Mouse (Mus musculus) hindbrain, embryonic 14.5 days (tissue): ENCODE data around the gene Morf4l2. TPM values are rescaled to one million over a fixed set of nuclear protein-coding genes. Genes with fewer than 3 reads are reported as not detected.
"Not testable (repeated sequence)": the region's sequence is repeated elsewhere in the genome, so short reads cannot be mapped to it uniquely, and the experiment has no call there.

ENCODE experiments used
- ATAC-seq: fragments of 200-750 bp; cut with Nextera tagmentation; 2 replicates; pipeline ENCODE4 v1.8.0; 2017; ENCODE audit warnings: moderate number of reproducible peaks, mild to moderate bottlenecking, moderate TSS enrichment, moderate library complexity; ENCODE audit not compliant: low FRiP score
- DNase-seq: peaks from one replicate; pipeline ENCODE4 v3.0.0-alpha.2; 2015; ENCODE audit warnings: low spot score
- H3K27ac ChIP-seq: fragments of 300-500 bp; sonication (generic); 2 replicates; pipeline ENCODE4 v1.5.1; 2014; ENCODE audit warnings: mild to moderate bottlenecking, moderate library complexity
- H3K27me3 ChIP-seq: fragments of 300-500 bp; sonication (generic); 2 replicates; pipeline ENCODE4 v1.6.1; 2014; ENCODE audit warnings: mild to moderate bottlenecking, low read length, mixed read lengths; ENCODE audit not compliant: control insufficient read depth, insufficient read depth
- H3K36me3 ChIP-seq: fragments of 300-500 bp; sonication (generic); replicated peaks from 2 replicates; pipeline ENCODE4 v1.6.1; 2014; ENCODE audit not compliant: control insufficient read depth, insufficient read depth
- H3K4me1 ChIP-seq: fragments of 300-500 bp; sonication (generic); replicated peaks from 2 replicates; pipeline ENCODE4 v1.6.1; 2014; ENCODE audit warnings: antibody characterized with exemption, low read length, mixed read lengths; ENCODE audit not compliant: control insufficient read depth, insufficient read depth
- H3K4me2 ChIP-seq: fragments of 300-500 bp; sonication (generic); replicated peaks from 2 replicates; pipeline ENCODE4 v1.6.1; 2014; ENCODE audit warnings: mild to moderate bottlenecking, moderate library complexity
- H3K4me3 ChIP-seq: fragments of 300-500 bp; sonication (generic); replicated peaks from 2 replicates; pipeline ENCODE4 v1.5.1; 2014; ENCODE audit warnings: mild to moderate bottlenecking, low read length
- H3K9ac ChIP-seq: fragments of 300-500 bp; sonication (generic); 2 replicates; pipeline ENCODE4 v1.6.1; 2014
- H3K9me3 ChIP-seq: fragments of 300-500 bp; sonication (generic); 2 replicates; pipeline ENCODE4 v1.6.1; 2016; ENCODE audit warnings: low read length; ENCODE audit not compliant: control insufficient read depth
- WGBS: fragments of 180-500 bp; shearing (Covaris S2); extraction: QIAGEN DNeasy Blood & Tissue Kit; methylation state at CpG from one replicate; pipeline ENCODE4 v1.1.7; 2014; 5-methylcytosine and 5-hydroxymethylcytosine counted together
- polyA plus RNA-seq: library from polyadenylated mRNA; unstranded; fragments of >200 nt; fragmentation: Nextera tagmentation; extraction: Ambion mirVana; gene quantifications from 2 replicates; pipeline ENCODE4 v1.2.1, GENCODE M21; 2014

Gene Morf4l2
- polyA plus RNA-seq, 1 experiment from 2014 or later: 545 TPM

DNA sequence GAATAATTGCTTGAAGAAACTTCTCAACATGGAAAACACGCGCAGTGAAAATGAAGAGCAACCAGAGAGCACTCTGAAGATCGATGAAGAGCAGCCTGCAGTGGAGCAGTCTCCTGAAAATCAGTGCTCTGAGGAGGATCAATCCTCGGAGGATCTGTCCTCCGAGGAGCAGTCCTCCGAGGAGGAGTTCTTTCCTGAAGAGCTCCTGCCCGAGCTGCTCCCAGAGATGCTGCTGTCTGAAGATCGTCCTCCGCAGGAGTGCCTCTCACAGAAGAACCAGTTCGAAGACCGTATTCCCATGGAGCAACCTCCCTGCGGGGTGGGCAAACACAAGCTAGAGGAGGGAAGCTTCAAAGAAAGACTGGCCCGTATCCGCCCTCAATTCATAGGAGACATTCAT is 34.7 kb downstream of the Morf4l2 start:
- peak overlapping the region; percentile 50 for H3K4me3 ChIP-seq
- no peaks in the 10 kb centered on the region for H3K9me3 ChIP-seq
- peak overlapping the region; percentile 67 for H3K4me2 ChIP-seq
- 21% methylated on average over 14 of the region's 14 CpGs for WGBS
- peak overlapping the region; percentile 83 for H3K9ac ChIP-seq
- ATAC-seq: no peak
- peak overlapping the region; percentile 95 for H3K27ac ChIP-seq
- no peaks in the 10 kb centered on the region for H3K36me3 ChIP-seq
- DNase-seq: no peak
- peaks cover 7% of the 10 kb centered on the region; the same call in 1 of the 2 replicates for H3K4me1 ChIP-seq
- H3K27me3 ChIP-seq: no peaks in the 10 kb centered on the region

GRCm38 (mm10) chrX:136708168-136708681 is 35.3 kb downstream of the Morf4l2 start:
- H3K4me1 ChIP-seq: peaks cover 7% of the 10 kb centered on the region; the same call in 1 of the 2 replicates
- peak; percentile 68 for DNase-seq
- WGBS: 20% methylated on average over 18 of the region's 18 CpGs

DNA sequence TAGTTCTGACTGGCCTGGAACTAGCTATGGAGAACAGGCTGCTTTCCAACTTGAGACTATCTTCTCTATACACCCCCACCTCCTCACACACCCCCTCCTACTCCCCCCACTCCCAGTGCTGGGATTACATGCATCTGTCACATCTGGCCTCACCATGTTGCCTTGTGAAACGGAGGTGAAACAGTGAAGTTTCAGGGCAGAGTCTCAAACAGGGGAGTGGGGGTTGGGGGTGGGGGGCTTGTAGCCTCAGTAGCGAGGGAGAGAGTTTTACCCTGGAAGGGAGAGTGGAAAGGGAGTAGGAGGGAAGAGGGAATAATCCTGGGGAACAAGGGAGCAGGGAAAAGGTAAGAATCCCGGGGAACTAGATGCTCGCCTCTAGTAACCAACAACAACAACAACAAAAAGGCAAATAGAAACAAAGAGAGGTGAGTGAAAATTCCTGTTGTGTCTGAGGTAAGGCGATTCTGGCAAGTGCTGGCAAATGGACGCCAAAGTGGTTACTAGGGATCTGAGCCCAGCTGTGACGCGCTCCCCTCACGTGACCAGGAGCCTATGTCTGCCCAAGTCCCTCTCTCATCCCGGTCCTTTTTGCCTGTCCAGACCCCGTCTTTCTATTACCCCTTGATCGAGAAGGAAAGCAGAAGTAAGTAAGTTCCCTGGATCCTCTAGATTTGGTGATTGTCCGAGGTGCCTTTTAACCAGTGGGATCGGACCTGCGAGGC is 35.9 kb downstream of the Morf4l2 start, which contains the start of gene Tceal1:
TSS of gene Tceal1 (plus strand) at position 537 of the 722 bp plus-strand sequence.
- peak within 1 kb of the TSS; percentile 95 for H3K27ac ChIP-seq
- H3K4me3 ChIP-seq: peak within 1 kb of the TSS; percentile 50
- ATAC-seq (peak; percentile 94), DNase-seq (peak; percentile 78)
- peak within 1 kb of the TSS; percentile 67 for H3K4me2 ChIP-seq
- WGBS: 27% methylated on average over 15 of the region's 15 CpGs
- H3K9me3 ChIP-seq: no peaks in the 10 kb centered on the region
- H3K9ac ChIP-seq: peak within 1 kb of the TSS; percentile 83
- H3K27me3 ChIP-seq: no peaks in the 10 kb centered on the region
- peaks cover 7% of the 10 kb centered on the region; the same call in 1 of the 2 replicates for H3K4me1 ChIP-seq
- H3K36me3 ChIP-seq: no peaks in the 10 kb centered on the region

More at GRCm38 (mm10) chrX:136708168-136708681, 35.3 kb downstream of the Morf4l2 start:
- no peaks in the 10 kb centered on the region for H3K9me3 ChIP-seq
- peak overlapping the region; percentile 50 for H3K4me3 ChIP-seq
- no peaks in the 10 kb centered on the region for H3K27me3 ChIP-seq
- H3K9ac ChIP-seq: peak overlapping the region; percentile 83
- no peaks in the 10 kb centered on the region for H3K36me3 ChIP-seq
- peak overlapping the region; percentile 95 for H3K27ac ChIP-seq
- peak; percentile 86 for ATAC-seq
- H3K4me2 ChIP-seq: peak overlapping the region; percentile 67

DNA sequence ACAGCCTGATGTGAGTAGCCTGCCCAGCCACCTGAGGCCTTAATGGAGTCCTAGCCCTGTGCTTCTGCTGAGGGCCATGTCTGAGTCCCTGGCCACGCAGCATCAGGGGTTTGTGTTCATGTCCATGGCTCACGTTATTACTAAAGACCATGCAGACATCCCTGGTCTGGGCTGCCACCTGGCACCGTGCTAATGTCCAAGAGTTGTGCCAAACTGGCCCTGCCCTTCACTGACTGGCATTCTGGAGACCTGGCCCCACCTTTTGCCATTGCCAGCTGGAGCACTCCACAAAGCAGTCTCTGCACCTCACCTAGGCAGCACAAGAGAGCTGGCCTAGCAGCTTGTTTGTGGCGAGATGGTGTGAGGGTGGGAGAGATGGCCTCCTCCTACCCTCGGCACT is 50.3 kb downstream of the Morf4l2 start:
- 80% methylated on average over 5 of the region's 5 CpGs for WGBS
- H3K4me3 ChIP-seq: no peak overlapping the region
- no peak overlapping the region for H3K27ac ChIP-seq
- H3K9me3 ChIP-seq: no peaks in the 10 kb centered on the region
- ATAC-seq: no peak
- no peaks in the 10 kb centered on the region for H3K36me3 ChIP-seq
- no peaks in the 10 kb centered on the region for H3K4me1 ChIP-seq
- H3K27me3 ChIP-seq: no peaks in the 10 kb centered on the region
- no peak for DNase-seq
- H3K4me2 ChIP-seq: no peak overlapping the region
- H3K9ac ChIP-seq: no peak overlapping the region

GRCm38 (mm10) chrX:136692294-136692675 is 51.2 kb downstream of the Morf4l2 start:
- DNase-seq (no peak), ATAC-seq (no peak)
- Histone ChIP-seq H3K4me2 (no peak overlapping the region), H3K9ac (no peak overlapping the region), H3K4me1 (no peaks in the 10 kb centered on the region), H3K27me3 (no peaks in the 10 kb centered on the region), H3K36me3 (no peaks in the 10 kb centered on the region), H3K4me3 (no peak overlapping the region), H3K9me3 (no peaks in the 10 kb centered on the region), H3K27ac (peak overlapping the region; percentile 63)
- 55% methylated on average over 4 of the region's 4 CpGs for WGBS

GRCm38 (mm10) chrX:136691606-136692293 is 51.7 kb downstream of the Morf4l2 start:
- peak overlapping the region; percentile 77 for H3K27ac ChIP-seq
- 27% methylated on average over 3 of the region's 3 CpGs for WGBS
- not testable (repeated sequence) for H3K4me3 ChIP-seq, H3K27me3 ChIP-seq, H3K36me3 ChIP-seq, DNase-seq, H3K9me3 ChIP-seq, H3K9ac ChIP-seq, H3K4me1 ChIP-seq, H3K4me2 ChIP-seq
- peak; percentile 88 for ATAC-seq

Other genes with a start within 250 kb of the Morf4l2 start
- not detected in 2 replicates for gene Kir3dl1, start 225.7 kb downstream of the Morf4l2 start, polyA plus RNA-seq
- gene Kir3dl2, start 199.6 kb downstream of the Morf4l2 start, polyA plus RNA-seq: not detected in 2 replicates
- gene Tceal3, start 152.8 kb downstream of the Morf4l2 start, polyA plus RNA-seq: 43.0 and 43.2 TPM in 2 replicates
- gene Tceal1, start 35.7 kb downstream of the Morf4l2 start, polyA plus RNA-seq: 24.6 and 24.9 TPM in 2 replicates
- 0.11 TPM in 1 of 2 replicates, not detected in the other for gene Glra4, start 36.5 kb upstream of the Morf4l2 start, polyA plus RNA-seq
- 11.9 and 12.3 TPM in 2 replicates for gene Plp1, start 79.0 kb upstream of the Morf4l2 start, polyA plus RNA-seq
- 23.8 and 25.8 TPM in 2 replicates for gene Rab9b, start 125.1 kb upstream of the Morf4l2 start, polyA plus RNA-seq
- not detected in 2 replicates for gene H2bfm, start 183.6 kb upstream of the Morf4l2 start, polyA plus RNA-seq
- gene Tmsb15b2, start 231.8 kb upstream of the Morf4l2 start, polyA plus RNA-seq: 75.3 and 102 TPM in 2 replicates
- gene Tmsb15l, start 233.2 kb upstream of the Morf4l2 start, polyA plus RNA-seq: 8.8 and 9.5 TPM in 2 replicates
- gene Tmsb15b1, start 233.2 kb upstream of the Morf4l2 start, polyA plus RNA-seq: 26.4 and 33.1 TPM in 2 replicates
- 372 and 450 TPM in 2 replicates for gene Zcchc18, start 249.5 kb upstream of the Morf4l2 start, polyA plus RNA-seq